Mouse (Mus musculus): ENCODE measurements at regions not wholly inside any gene's neighbourhood (a gene's known extent, or its start where the extent isn't known, plus 50 kb on each side); places are given as distances from the start of the nearest gene placed in this dataset.

GRCm38 (mm10) chr13:18063677-18064076 lies 70.5 kb upstream of the Yae1d1 start:
- DNase-seq (ENCODE audit: low read depth, low spot score) = no peak

- DNase-seq (ENCODE audit: low read depth, low spot score) = no peak
Measured at GRCm38 (mm10) chr13:18060265-18060664, 67.1 kb upstream of the Yae1d1 start.

DNA sequence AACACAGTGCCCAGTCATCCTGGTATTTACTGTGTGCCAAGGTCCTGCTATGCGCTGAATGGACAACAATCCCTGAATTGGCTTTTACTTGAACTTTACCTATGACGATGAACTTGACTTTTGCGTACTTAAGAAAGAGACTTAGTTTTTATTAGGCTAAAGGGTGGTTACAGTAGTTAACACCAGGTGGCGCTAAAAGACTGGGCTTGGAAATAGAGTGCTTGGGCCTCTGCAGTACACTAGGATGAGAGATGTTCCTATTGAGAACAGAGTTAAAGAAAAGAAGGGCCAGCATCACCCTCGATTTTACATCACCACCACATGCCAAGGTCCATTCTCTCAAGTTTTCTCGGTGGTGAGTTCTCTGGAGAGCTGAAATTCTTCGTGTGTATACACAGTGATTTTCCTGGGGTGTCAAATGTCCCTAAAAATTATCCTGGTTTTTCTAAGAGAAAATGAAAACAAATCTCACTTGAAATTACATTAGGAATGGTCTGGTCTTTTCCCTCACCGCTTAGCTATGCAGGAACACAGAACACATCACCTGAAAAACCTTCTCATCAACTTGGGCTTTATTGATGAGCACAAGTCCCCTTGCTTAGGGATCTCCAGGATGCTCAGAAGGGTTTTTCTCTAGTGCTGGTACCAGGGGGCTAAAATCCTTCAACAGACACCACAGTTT lies 64.2 kb upstream of the Yae1d1 start:
- DNase-seq (ENCODE audit: low read depth, low spot score) = peak; percentile 28

GRCm38 (mm10) chr13:18056816-18057215 lies 63.7 kb upstream of the Yae1d1 start:
- no peak for DNase-seq (ENCODE audit: low read depth, low spot score)

- DNase-seq (ENCODE audit: low read depth, low spot score) = no peak
Measured at GRCm38 (mm10) chr13:18043154-18043553, 50.0 kb upstream of the Yae1d1 start.
